Mouse (Mus musculus) right cerebral cortex, postnatal 10 days (tissue): ENCODE data around the gene Fhad1.
"Not testable (repeated sequence)": the region's sequence is repeated elsewhere in the genome, so short reads cannot be mapped to it uniquely, and the experiment has no call there.

ENCODE experiments used
- DNase-seq, 2 experiments: peaks; one replicate each; pipeline ENCODE4 v3.0.0; 2021; ENCODE audit warnings: low spot score in 2 of 2

Gene Fhad1

DNA sequence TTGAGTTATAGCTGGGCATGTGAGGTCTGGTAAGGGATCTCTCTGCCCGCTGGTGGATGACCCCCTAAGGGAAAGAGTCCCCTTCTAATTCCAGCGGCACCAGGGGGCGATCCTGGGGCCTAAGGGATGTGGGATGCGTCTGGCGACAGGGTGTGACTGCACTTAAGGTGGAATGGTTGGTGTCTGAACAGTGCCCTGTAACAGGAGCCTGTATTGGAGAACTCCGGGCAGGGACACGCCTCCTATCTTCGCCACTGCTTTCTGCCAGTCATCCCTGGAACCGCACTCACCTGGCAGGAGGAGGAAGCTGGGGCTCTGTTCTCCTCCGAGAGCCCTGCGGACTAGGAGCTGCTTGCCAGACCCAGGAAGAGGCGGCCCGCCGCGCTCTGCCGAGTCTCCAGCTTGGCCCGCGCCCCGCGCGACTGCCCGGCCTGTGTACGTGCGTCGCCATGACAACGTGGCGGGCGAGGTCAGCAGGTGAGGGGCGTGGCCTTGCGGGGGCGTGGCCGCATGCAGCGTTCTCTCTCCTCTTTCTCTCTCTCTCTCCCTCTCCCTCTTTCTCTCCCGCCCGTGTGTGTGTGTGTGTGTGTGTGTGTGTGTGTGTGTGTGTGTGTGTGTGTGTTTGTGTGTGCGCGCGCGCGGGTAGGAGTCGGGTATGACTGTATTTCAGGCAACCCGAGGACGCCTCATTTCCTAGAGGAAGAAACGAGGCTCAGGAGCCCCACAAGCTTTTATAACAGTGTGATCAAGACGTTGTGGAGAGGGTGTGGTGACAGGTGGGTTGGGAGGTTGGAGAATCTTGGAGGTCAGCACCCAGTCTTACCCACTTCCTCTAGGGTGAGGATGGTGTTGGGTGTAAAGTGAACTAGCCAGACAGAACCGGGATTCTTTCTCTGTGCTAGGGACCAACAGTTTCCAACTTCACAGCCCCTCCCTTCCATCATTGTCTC is at the start of gene Fhad1:
Gene Fhad1 (minus strand): TSS at position 424 of the 950 bp plus-strand sequence.
- peak; percentile 69 for DNase-seq

DNA sequence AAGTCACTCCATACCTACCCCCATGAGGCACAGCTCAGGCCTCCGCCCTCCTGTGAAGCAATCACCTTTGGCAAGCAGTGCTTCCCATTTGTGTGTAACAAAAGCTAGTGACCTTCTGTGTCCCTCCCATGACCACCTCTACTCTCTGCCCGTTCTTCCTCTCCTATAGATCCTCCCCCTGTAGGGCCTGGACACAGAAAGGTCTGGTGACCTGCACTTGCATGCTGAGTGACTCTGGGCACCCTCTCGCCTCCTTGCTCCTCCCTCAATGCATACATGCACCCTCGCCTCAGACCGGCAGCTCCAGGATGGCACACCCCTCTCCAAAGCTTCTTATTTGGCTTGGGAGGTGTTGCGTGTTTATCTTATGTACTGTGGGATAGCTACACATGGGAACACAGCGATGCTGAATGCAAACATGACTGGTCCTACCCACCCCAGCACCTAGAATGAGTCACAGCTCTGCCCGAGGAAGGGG is 48.2 kb upstream of the Fhad1 start:
- no peak for DNase-seq

GRCm38 (mm10) chr4:142061485-142062240 is 46.8 kb upstream of the Fhad1 start:
- no peak for DNase-seq

GRCm38 (mm10) chr4:142060455-142061378 is 45.8 kb upstream of the Fhad1 start:
- DNase-seq, result peak in 1 of 2 experiments; percentile 48

- DNase-seq, result no peak
These were observed 44.9 kb upstream of the Fhad1 start for GRCm38 (mm10) chr4:142059841-142060193.

GRCm38 (mm10) chr4:142059113-142059840 is 44.4 kb upstream of the Fhad1 start:
- DNase-seq, result no peak

- peak; percentile 58 to 69 for DNase-seq
These were observed 42.8 kb upstream of the Fhad1 start for GRCm38 (mm10) chr4:142057529-142058216.

DNA sequence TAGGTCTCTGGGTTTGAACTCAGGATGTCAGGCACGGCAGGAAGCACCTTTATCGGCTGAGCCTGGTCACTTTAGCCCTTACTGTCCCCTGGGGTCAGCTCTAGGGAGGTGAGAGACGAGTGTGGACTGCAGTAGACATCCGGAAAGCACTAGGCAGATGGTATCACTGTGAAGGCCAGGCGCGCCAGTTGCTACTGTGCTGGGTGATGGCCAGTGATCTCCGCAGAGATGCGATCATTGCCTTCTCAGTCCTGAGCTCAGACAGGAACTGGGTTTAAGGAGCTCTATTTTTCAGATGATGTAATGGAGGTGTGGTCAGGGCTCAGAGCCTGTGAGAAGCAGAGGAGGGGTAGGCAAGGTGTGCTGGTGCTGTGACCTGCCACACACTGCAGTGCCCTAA is 40.7 kb upstream of the Fhad1 start:
- no peak for DNase-seq

DNA sequence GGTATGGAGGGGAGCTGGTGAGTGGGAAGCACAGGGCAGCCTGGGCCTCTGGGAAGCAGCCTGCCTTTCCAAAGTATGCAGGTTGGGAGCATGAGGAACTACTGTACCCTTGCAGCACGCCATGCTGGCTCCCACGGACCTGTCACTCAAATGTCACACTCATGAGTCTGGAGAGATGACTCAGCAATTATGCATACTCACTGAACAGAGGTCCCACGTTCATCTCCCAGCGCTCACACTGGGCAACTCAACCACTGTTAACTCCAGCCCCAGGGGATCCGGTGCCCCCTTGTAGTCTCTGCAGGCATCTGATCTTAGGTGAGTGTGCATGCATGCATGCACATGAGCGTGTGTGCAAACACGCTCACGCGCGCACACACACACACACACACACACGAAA is 39.7 kb upstream of the Fhad1 start:
- DNase-seq, result no peak

- no peak for DNase-seq
These were observed 39.0 kb upstream of the Fhad1 start for GRCm38 (mm10) chr4:142053661-142054448.

DNA sequence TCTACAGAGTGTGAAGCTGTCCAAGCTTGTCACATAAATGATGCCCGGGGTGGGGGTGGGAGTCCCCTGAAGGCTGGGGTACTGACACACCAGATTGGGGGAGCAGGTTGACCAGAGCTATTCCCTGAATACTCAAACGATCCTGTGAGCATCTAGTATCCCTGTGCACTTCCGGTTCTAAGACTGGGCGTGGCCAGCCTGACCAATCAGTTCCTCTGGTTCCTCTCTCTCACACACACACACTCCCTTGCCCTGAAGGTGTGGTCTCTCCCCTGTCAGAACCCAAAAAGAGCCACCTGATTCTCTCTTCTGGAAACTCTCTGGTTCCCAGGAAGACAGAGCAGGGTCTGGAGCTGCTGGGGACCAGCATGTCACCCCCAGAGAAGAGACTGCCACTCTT is 38.4 kb upstream of the Fhad1 start:
- no peak for DNase-seq

DNA sequence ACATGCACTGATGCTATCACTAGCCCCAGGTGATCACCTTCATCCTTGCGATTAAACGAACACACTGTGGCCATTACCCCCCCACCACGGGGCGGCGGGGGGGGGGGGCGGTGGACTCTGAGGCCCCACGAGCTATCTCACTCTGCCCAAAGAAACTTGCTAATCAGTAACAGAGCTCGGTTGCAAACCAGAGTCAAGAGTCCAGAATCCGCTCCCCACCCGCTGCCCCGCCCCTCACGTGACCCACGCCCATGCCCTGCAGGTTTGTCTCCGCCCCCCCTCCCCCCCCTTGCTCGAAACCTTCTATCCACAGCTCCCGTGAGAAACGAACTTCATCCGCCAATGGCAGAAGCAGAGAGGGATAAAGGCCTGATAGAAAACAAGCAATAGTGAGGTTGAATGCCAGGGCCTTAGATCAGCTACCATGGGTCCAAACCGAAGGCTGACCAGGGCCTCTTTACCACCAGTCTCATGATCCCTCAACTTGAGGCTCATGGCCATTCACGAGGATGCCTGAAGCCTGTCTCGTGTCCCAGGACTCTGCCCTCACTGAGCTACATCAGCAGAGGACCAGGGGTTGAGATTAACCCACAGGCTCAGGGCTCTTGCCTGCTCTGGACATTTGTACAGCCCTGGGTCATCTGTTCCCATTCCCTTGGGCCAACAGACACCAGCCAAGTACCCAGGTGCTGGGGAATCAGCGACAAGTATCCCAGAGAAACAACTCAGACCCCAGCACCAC is 37.7 kb upstream of the Fhad1 start:
- DNase-seq, result no peak

DNA sequence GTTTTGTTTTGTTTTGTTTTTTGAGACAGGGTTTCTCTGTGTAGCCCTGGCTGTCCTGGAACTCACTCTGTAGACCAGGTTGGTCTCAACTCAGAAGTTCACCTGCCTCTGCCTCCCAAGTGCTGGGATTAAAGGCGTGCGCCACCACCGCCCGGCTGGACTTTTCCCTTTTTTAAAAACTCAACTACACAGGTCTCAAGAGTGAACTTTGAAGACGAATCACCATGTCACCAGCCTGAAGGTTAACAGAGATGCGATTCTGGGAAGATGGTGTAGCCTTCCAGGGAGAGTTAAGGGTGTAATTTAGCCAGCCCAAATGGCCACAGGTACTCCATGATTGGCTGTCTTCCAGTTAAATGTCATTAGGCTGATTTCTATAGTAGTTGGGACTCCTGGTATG is 37.0 kb upstream of the Fhad1 start:
- not testable (repeated sequence) for DNase-seq

- DNase-seq, result no peak
These were observed 35.1 kb upstream of the Fhad1 start for GRCm38 (mm10) chr4:142049963-142050362.

GRCm38 (mm10) chr4:142048391-142048790 is 33.5 kb upstream of the Fhad1 start:
- DNase-seq, result no peak

DNA sequence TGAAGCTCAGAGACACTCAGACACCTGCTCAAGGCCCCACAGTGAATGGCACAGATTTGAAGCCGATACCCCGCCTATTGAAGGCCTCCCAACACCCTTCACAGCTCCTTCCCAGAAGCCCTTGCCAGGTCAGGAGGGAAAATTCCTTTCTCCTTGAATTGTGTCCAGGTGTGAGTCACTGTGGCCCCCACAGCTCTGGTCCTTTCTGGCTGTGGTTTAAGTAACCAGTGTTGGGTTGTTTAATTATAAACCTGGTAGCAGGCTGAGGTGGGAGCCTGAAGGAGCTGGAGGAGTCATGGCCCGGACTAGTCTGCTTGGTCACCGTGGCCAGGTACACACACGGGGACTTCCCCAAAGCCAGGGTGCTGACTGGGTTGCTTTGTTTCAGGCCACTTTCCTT is 32.1 kb upstream of the Fhad1 start:
- DNase-seq, result no peak

DNA sequence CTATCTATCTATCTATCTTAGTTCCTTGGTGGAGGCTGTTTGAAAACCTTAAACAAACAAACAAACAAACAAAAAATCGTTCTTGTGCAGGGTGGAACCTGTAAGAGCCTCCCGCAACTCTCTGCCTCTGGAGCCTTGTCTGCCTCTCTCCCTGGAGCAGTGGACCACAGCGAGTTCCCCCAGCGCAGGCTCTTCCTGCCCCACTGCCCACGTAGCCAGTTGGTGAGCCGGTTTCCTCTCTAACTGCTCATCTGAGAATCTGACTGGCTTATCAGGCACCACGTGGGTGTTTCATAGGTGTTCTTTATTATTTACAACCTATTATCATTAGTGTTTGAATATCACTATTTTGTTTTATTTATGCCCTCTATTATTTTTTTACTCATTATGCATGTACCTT is 31.6 kb upstream of the Fhad1 start:
- DNase-seq, result no peak

- DNase-seq, result no peak
These were observed 30.8 kb upstream of the Fhad1 start for GRCm38 (mm10) chr4:142045595-142046163.
